Mouse (Mus musculus): ENCODE data around the gene Serpina3f. TPM values are rescaled to one million over a fixed set of nuclear protein-coding genes. Genes with fewer than 3 reads are reported as not detected.
"Not testable (repeated sequence)": the region's sequence is repeated elsewhere in the genome, so short reads cannot be mapped to it uniquely, and the experiment has no call there.

Serpina3f gene
- 0.86 to 3.9 TPM (median 1.1 TPM) in 3 replicates for total RNA-seq (2017)

DNA sequence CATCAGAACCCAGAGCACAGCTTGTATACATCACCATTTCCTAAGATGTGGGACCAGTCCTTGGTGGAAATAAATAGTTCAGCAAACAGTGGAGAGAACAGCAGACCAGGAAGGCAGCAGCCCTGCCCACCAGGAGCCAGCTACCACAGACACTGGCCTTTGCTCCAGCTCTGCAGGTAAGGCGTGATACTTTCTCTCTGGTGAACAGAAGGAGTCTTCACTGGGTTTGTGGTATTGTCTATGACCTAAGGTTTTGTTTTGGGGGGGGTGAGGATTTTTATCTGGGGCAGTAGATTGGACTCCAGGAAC, at the start of gene Serpina3f:
Gene Serpina3f, plus strand, starts transcription at position 100 of the 309 bp plus-strand sequence.
- no peak for ATAC-seq (replicated peaks; ENCODE audit: insufficient number of reproducible peaks, low FRiP score, low TSS enrichment, poor library complexity, severe bottlenecking)

DNA sequence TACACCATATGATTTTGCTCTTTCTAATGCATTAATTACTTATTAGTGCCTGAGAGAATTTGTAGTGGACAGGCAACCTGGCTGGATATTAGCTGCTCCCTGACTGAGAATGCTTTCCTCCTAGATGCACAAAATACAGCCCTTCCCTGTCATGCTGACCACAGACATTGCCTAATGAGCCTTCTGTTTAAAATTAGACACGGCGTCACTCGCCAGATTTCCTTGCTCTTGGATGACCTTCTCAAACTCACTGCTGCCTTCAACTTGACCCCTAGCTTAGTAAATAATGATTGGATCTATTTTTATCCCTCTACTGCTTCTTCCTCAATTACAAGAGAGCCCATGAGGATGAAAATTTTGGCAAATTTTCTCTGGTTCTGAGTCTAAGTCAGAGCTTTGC, 39.6 kb upstream of the Serpina3f start:
- ATAC-seq (replicated peaks; ENCODE audit: insufficient number of reproducible peaks, low FRiP score, low TSS enrichment, poor library complexity, severe bottlenecking): 0 out of 2 replicates have a peak, but pooled peaks have one; percentile 41

DNA sequence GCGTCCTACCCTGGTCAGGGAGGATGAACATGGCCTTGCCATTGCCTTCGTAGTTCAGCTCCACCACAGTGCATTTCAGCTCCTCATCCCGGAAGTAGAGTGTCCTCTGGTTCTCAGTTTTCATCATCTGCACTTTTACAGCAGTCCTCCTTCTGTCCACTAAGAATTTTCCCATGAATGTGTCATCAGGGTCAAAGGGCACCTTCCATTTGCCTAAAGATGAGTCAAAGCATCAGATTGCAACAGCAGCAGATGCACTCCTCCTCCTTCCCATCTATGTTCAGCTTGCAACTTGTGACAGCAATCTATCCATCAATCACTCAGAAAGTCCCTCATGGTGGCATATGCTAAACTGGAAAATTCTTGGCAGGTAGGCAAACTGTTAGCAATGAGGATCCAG, 38.7 kb upstream of the Serpina3f start:
- ATAC-seq (replicated peaks; ENCODE audit: insufficient number of reproducible peaks, low FRiP score, low TSS enrichment, poor library complexity, severe bottlenecking): no peak

GRCm38 (mm10) chr12:104178577-104178976, 35.8 kb upstream of the Serpina3f start:
- no peak for ATAC-seq (replicated peaks; ENCODE audit: insufficient number of reproducible peaks, low FRiP score, low TSS enrichment, poor library complexity, severe bottlenecking)

DNA sequence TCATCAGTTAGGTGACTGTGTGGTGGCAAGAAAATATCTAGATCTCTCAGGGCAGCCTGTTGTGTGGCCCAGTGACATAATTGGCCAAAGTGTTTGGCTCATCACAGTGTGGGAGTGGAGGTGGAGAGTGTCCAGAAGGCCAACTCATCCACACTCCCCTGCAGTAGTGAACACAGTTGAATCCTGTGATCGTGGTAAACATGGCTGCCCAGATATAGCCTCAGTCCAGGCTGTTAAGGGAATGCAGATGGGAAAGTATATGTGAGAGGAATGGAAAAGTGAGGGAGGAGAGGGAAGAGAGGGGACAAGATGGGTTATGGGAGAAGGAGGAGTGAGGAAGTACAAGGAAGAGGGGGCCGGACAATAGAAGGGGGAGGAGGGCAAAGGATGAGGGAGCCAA, 35.4 kb upstream of the Serpina3f start:
- ATAC-seq (replicated peaks; ENCODE audit: insufficient number of reproducible peaks, low FRiP score, low TSS enrichment, poor library complexity, severe bottlenecking): no peak

- no peak for ATAC-seq (replicated peaks; ENCODE audit: insufficient number of reproducible peaks, low FRiP score, low TSS enrichment, poor library complexity, severe bottlenecking)
Observed at GRCm38 (mm10) chr12:104185046-104185445, 29.3 kb upstream of the Serpina3f start.

DNA sequence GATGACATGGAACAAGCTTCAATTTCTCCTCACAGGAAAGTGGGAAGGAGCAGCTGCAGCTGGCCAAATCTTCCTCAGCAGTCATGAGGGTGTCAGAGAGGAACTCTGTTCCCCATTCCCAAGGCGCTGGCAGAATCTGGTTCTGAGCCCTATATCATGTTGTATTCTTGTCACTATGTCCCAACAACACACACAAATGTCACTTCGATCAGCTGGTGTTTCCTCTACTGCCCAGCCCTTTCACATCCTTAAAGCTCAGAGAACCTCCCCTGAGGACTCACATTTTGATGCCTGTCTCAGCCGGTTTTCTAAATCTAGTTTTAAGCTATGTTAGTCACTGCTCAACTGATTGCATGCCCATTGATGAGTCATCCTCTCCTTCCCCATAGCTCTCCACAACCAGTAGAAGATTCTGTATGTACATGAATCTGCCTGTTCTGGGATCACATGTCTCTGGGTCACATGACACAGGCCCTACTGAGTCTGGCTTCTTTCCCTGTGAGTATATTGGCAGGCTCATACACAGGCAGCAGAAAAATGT, 28.2 kb upstream of the Serpina3f start:
- ATAC-seq (replicated peaks; ENCODE audit: insufficient number of reproducible peaks, low FRiP score, low TSS enrichment, poor library complexity, severe bottlenecking): no peak

DNA sequence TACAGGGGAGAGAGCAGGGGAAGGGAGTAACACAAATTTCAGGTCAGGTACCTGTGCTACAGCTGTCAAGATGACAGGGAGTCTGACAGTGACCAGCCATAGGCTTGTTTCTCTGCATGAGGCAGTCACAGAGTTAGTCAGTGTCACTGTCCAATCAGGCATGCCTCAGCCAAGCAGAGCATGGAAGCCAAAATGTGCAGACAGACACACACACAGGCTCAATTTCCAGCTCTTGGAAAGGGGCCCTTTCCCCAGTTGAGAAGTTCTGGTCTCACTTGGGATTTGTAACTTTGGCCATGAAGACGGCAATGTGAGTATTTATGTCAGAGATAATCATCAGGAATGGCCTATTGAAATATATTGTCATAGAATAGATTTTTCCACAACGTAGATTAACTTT, 25.1 kb upstream of the Serpina3f start:
- ATAC-seq (replicated peaks; ENCODE audit: insufficient number of reproducible peaks, low FRiP score, low TSS enrichment, poor library complexity, severe bottlenecking): no peak

GRCm38 (mm10) chr12:104190852-104191251, 23.5 kb upstream of the Serpina3f start:
- ATAC-seq (replicated peaks; ENCODE audit: insufficient number of reproducible peaks, low FRiP score, low TSS enrichment, poor library complexity, severe bottlenecking): no peak

- ATAC-seq (replicated peaks; ENCODE audit: insufficient number of reproducible peaks, low FRiP score, low TSS enrichment, poor library complexity, severe bottlenecking): no peak
Observed at GRCm38 (mm10) chr12:104209149-104209548, 5.2 kb upstream of the Serpina3f start.

DNA sequence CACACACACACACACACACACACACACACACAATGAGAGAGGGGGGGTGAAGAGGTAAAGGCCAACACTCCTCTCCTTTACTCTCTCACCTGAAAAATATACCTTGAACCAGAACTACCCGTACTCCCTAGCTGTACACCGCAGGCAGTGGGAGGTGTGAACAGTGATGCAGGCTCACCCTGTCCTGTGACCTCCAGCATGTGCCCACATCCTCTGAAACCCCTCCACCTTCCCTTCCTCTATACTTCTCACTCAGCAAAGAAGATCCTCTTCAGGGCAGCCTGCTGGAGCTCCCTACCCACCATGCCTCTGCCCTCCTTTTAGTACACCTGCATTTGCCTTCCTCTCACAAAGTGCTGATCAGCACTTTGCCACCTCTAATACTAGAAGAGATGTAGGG, 4.5 kb upstream of the Serpina3f start:
- peak; percentile 56; the same call in 1 of the 2 replicates for ATAC-seq (replicated peaks; ENCODE audit: insufficient number of reproducible peaks, low FRiP score, low TSS enrichment, poor library complexity, severe bottlenecking)

- ATAC-seq (replicated peaks; ENCODE audit: insufficient number of reproducible peaks, low FRiP score, low TSS enrichment, poor library complexity, severe bottlenecking): no peak
Observed at GRCm38 (mm10) chr12:104213689-104214444, 477 bp upstream of the Serpina3f start.

- no peak for ATAC-seq (replicated peaks; ENCODE audit: insufficient number of reproducible peaks, low FRiP score, low TSS enrichment, poor library complexity, severe bottlenecking)
Observed at GRCm38 (mm10) chr12:104215249-104215648, 905 bp downstream of the Serpina3f start.

DNA sequence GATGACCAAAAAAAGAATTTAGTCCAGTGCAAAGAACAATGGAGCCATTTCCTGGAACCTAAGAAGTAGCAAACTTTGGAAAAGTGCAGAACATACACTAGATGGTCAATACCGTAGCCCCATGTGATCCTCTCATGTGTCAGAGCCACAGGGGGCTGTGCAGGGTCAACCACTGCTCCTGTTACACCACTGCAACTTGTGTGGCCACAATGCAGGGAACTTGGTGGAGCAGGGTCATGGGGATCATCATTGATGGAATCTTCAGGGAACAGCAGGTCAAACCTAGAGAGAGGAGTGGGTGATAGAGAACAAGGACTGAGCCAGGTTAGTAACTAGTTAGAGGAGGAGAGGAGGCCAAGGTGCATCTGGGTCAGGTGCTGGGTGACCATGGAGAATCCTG, 7.3 kb downstream of the Serpina3f start:
- ATAC-seq (replicated peaks; ENCODE audit: insufficient number of reproducible peaks, low FRiP score, low TSS enrichment, poor library complexity, severe bottlenecking): no peak

- ATAC-seq (replicated peaks; ENCODE audit: insufficient number of reproducible peaks, low FRiP score, low TSS enrichment, poor library complexity, severe bottlenecking): no peak
Observed at GRCm38 (mm10) chr12:104223690-104224089, 9.3 kb downstream of the Serpina3f start.

DNA sequence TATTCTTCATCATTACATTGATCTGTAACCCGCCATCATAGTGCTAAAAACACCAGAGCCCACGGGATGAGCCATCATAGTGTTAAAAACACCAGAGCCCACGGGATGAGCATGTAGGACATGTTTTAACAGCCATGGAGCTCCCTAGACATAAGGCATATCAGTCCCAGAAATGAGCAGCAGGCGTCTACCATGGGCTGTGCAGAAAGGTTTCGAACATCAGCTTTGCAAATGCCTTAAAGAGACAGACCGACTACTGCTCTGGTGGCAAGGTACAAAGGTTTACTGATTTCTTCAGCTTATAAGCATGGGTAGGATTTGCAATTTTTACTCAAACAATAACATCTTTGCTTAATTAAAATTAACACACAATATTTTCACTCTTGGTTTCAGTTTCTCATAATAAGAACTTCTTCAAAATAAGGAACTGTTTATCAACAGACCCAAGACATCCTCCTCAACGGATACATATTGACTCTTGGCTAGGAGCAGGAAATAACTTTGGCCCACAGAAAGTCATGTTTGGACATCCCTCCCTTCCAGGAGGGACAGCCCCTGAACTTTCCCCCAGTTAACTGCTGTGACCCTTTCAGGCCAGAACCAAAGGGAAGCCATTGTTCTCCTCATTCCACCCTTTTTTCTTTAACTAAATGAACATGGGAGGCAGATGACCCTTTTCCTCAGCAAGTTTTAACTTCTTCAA, 10.4 kb downstream of the Serpina3f start:
- no peak for ATAC-seq (replicated peaks; ENCODE audit: insufficient number of reproducible peaks, low FRiP score, low TSS enrichment, poor library complexity, severe bottlenecking)

- ATAC-seq (replicated peaks; ENCODE audit: insufficient number of reproducible peaks, low FRiP score, low TSS enrichment, poor library complexity, severe bottlenecking): no peak
Observed at GRCm38 (mm10) chr12:104230762-104231161, 16.4 kb downstream of the Serpina3f start.

GRCm38 (mm10) chr12:104235915-104236314, 21.6 kb downstream of the Serpina3f start, which contains the start of gene Serpina3g:
TSS of gene Serpina3g (plus strand) at chr12:104236245.
- no peak for ATAC-seq (replicated peaks; ENCODE audit: insufficient number of reproducible peaks, low FRiP score, low TSS enrichment, poor library complexity, severe bottlenecking)

DNA sequence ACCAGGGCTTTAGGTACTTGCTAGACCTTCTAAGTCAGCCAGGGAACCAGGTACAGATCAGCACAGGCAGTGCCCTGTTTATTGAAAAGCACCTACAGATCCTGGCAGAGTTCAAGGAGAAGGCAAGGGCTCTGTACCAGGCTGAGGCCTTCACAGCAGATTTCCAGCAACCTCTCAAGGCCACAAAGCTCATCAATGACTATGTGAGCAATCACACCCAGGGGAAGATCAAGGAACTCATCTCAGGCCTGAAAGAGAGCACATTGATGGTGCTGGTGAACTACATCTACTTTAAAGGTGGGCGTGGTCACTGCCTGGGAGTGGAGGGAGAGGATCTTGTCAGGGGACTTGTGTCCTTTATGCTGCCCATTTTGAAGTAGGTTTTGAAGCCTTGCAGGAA, 23.7 kb downstream of the Serpina3f start:
- not testable (repeated sequence) for ATAC-seq (replicated peaks; ENCODE audit: insufficient number of reproducible peaks, low FRiP score, low TSS enrichment, poor library complexity, severe bottlenecking)

DNA sequence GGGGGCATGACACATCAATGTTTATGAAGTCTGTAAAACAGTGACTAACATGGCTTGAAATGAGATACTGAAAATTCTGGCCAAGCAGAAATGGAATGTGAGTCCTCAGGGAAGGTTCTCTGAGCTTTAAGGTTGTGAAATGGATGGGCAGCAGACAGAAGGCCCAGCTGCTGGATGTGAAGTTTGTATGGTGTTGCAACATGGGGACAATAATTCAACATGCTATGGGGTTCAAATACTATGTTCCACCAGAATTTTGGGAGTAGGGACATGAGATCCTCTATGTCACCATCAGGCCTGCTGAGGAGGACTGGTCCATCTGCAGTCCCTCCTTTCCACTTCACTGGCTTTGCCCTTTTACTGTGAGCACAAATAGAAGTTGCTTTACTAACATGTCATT, 29.0 kb downstream of the Serpina3f start:
- no peak for ATAC-seq (replicated peaks; ENCODE audit: insufficient number of reproducible peaks, low FRiP score, low TSS enrichment, poor library complexity, severe bottlenecking)

All from monocyte, adult 5-6 weeks (primary cell).